Comparison of ENCODE assay signal across 8 mouse cellular contexts in genomic region chr15:83100332-83100662, GRCm38 (mm10). TPM values are rescaled to one million over a fixed set of nuclear protein-coding genes. Genes with fewer than 3 reads are reported as not detected.
DNase-seq lines count a peak whose midpoint lies in the region; ATAC-seq and TF ChIP-seq lines count a peak whose summit lies in the region.

No protein-coding gene starts in this region.

- no peak; the same call in 1 of the 2 replicates for ATAC-seq in heart, embryonic 12.5 days (ENCODE audit: insufficient number of reproducible peaks, low FRiP score)
- ATAC-seq in forebrain, embryonic 15.5 days (replicated peaks): peak; percentile 23; the same call in 1 of the 2 replicates
- no peak for ATAC-seq in liver, embryonic 15.5 days (ENCODE audit: insufficient read depth)

- H3K9ac ChIP-seq in heart, embryonic 12.5 days: peak overlapping the region; percentile 83
- peak overlapping the region; percentile 43 for H3K9ac ChIP-seq in forebrain, embryonic 15.5 days (replicated peaks)
- H3K9ac ChIP-seq in liver, embryonic 15.5 days: peak overlapping the region; percentile 70

- 1% methylated on average over 8 of the region's 8 CpGs for WGBS in heart, embryonic 12.5 days
- WGBS in forebrain, embryonic 15.5 days: 3% methylated on average over 8 of the region's 8 CpGs
- under 1% methylated on average over 8 of the region's 8 CpGs for WGBS in liver, embryonic 15.5 days (ENCODE audit: insufficient replicate concordance)

- no peaks in the 10 kb centered on the region; the same call in 1 of the 2 replicates for H3K27me3 ChIP-seq in heart, embryonic 12.5 days (replicated peaks)
- no peaks in the 10 kb centered on the region for H3K27me3 ChIP-seq in E14TG2a.4 (ENCODE audit: insufficient read depth, low read length)
- H3K27me3 ChIP-seq in forebrain, embryonic 15.5 days: no peaks in the 10 kb centered on the region
- peaks cover 18% of the 10 kb centered on the region for H3K27me3 ChIP-seq in liver, embryonic 15.5 days

- DNase-seq in heart, adult 9 months (ENCODE audit: low spot score in 2 of 2): no peak
- no peak for DNase-seq in c-Kit-positive CD71-positive TER-119-positive erythroid progenitor cells, embryonic 14.5 days (ENCODE audit: low spot score)
- DNase-seq in embryo, embryonic 10 days (ENCODE audit: low spot score): no peak
- DNase-seq in adrenal gland, postnatal 36 days: no peak

- peaks cover 8% of the 10 kb centered on the region for H3K36me3 ChIP-seq in heart, embryonic 12.5 days
- peaks cover 10% of the 10 kb centered on the region for H3K36me3 ChIP-seq in E14TG2a.4 (ENCODE audit: insufficient read depth, low read length)
- no peaks in the 10 kb centered on the region for H3K36me3 ChIP-seq in forebrain, embryonic 15.5 days
- no peaks in the 10 kb centered on the region for H3K36me3 ChIP-seq in liver, embryonic 15.5 days (replicated peaks)

- peak overlapping the region; percentile 73 for H3K27ac ChIP-seq in heart, embryonic 12.5 days (ENCODE audit: poor library complexity, severe bottlenecking)
- no peak overlapping the region for H3K27ac ChIP-seq in forebrain, embryonic 15.5 days (replicated peaks)
- peak overlapping the region; percentile 64 for H3K27ac ChIP-seq in liver, embryonic 15.5 days (replicated peaks)

- H3K4me2 ChIP-seq in heart, embryonic 12.5 days: peak overlapping the region; percentile 89
- H3K4me2 ChIP-seq in forebrain, embryonic 15.5 days (replicated peaks): peak overlapping the region; percentile 63
- peak overlapping the region; percentile 90 for H3K4me2 ChIP-seq in liver, embryonic 15.5 days

- peak overlapping the region; percentile 66 for H3K4me3 ChIP-seq in heart, embryonic 12.5 days
- H3K4me3 ChIP-seq in E14TG2a.4 (replicated peaks; ENCODE audit: low read length): peak overlapping the region; percentile 85
- peak overlapping the region; percentile 39 for H3K4me3 ChIP-seq in forebrain, embryonic 15.5 days
- H3K4me3 ChIP-seq in liver, embryonic 15.5 days (replicated peaks): peak overlapping the region; percentile 65

- no peaks in the 10 kb centered on the region for H3K9me3 ChIP-seq in heart, embryonic 12.5 days (replicated peaks)
- no peaks in the 10 kb centered on the region for H3K9me3 ChIP-seq in E14TG2a.4 (ENCODE audit: low read length)
- no peaks in the 10 kb centered on the region for H3K9me3 ChIP-seq in forebrain, embryonic 15.5 days
- H3K9me3 ChIP-seq in liver, embryonic 15.5 days (replicated peaks): no peaks in the 10 kb centered on the region

- peaks cover 28% of the 10 kb centered on the region for H3K4me1 ChIP-seq in heart, embryonic 12.5 days (replicated peaks)
- peaks cover 57% of the 10 kb centered on the region for H3K4me1 ChIP-seq in E14TG2a.4 (replicated peaks; ENCODE audit: low read depth, low read length)
- peaks cover 13% of the 10 kb centered on the region for H3K4me1 ChIP-seq in forebrain, embryonic 15.5 days
- H3K4me1 ChIP-seq in liver, embryonic 15.5 days (replicated peaks): peaks cover 17% of the 10 kb centered on the region

- TF ChIP-seq CTCF in E14TG2a.4 (conservative IDR thresholded peaks at IDR 0.05; ENCODE audit: low read length): no peak

RNA-seq across cellular contexts. Expression of gene Serhl, which starts 11.0 kb away (rescaled TPM):
- 58.9 and 68.8 TPM in 2 replicates for polyA plus RNA-seq in heart, embryonic 12.5 days (2016; fragmentation: Nextera tagmentation; extraction: Ambion mirVana)
- 31.3 and 35.9 TPM in 2 replicates for polyA plus RNA-seq in forebrain, embryonic 15.5 days (2015; fragmentation: Nextera tagmentation; extraction: Ambion mirVana)
- polyA plus RNA-seq in liver, embryonic 15.5 days (2015; fragmentation: Nextera tagmentation; extraction: Ambion mirVana): 16.0 TPM in 2 replicates
- total RNA-seq in adrenal gland, postnatal 36 days (2021): 10 to 100 TPM; 42.6 to 59.9 TPM

RNA-seq across cellular contexts. Expression of gene Rrp7a, which starts 22.3 kb away (rescaled TPM):
- polyA plus RNA-seq in heart, embryonic 12.5 days (2016; fragmentation: Nextera tagmentation; extraction: Ambion mirVana): 39.3 and 44.8 TPM in 2 replicates
- 72.4 and 72.9 TPM in 2 replicates for polyA plus RNA-seq in forebrain, embryonic 15.5 days (2015; fragmentation: Nextera tagmentation; extraction: Ambion mirVana)
- polyA plus RNA-seq in liver, embryonic 15.5 days (2015; fragmentation: Nextera tagmentation; extraction: Ambion mirVana): 22.0 and 25.7 TPM in 2 replicates
- total RNA-seq in adrenal gland, postnatal 36 days (2021): 100 to 1,000 TPM; 108 to 127 TPM

RNA-seq across cellular contexts. Expression of gene Poldip3, which starts 48.9 kb away (rescaled TPM):
- polyA plus RNA-seq in heart, embryonic 12.5 days (2016; fragmentation: Nextera tagmentation; extraction: Ambion mirVana): 89.1 and 90.7 TPM in 2 replicates
- polyA plus RNA-seq in forebrain, embryonic 15.5 days (2015; fragmentation: Nextera tagmentation; extraction: Ambion mirVana): 157 and 159 TPM in 2 replicates
- 55.5 and 61.3 TPM in 2 replicates for polyA plus RNA-seq in liver, embryonic 15.5 days (2015; fragmentation: Nextera tagmentation; extraction: Ambion mirVana)
- 100 to 1,000 TPM; 106 to 108 TPM for total RNA-seq in adrenal gland, postnatal 36 days (2021)
